ENCODE assay signal across 31 mouse cellular contexts in genomic region chr1:106742980-106743379, GRCm38 (mm10).
"Had no signal": no experiment of that assay in that cellular context is flagged by ENCODE, and none has a peak within 500 bp of the region (broad histone marks: within the 10 kb centered on the region; RNA-seq: fewer than 3 reads in every experiment).

No protein-coding gene starts in this region.

- DNase-seq: heart, postnatal 10 days; heart, postnatal 14 days; heart, postnatal 36 days; heart, postnatal 4 days; kidney, adult 11 months; kidney, adult 18-20 months; kidney, adult 2 months; kidney, adult 9 months; kidney, postnatal 10 days; kidney, postnatal 14 days; kidney, postnatal 25 days; kidney, postnatal 36 days; kidney, postnatal 4 days; layer of hippocampus, adult 9-11 months; layer of hippocampus, postnatal 36 days had no signal

- H3K4me1 ChIP-seq: heart, embryonic 10.5 days; heart, embryonic 12.5 days; heart, embryonic 13.5 days; heart, embryonic 15.5 days; hindbrain, embryonic 10.5 days; hindbrain, embryonic 12.5 days; hindbrain, embryonic 13.5 days; hindbrain, embryonic 15.5 days; intestine, embryonic 15.5 days; kidney, embryonic 15.5 days had no signal

- H3K4me3 ChIP-seq: heart, embryonic 10.5 days; heart, embryonic 12.5 days; heart, embryonic 13.5 days; heart, embryonic 15.5 days; hindbrain, embryonic 10.5 days; hindbrain, embryonic 12.5 days; hindbrain, embryonic 13.5 days; hindbrain, embryonic 15.5 days; intestine, embryonic 15.5 days; kidney, embryonic 15.5 days; layer of hippocampus, adult 2 months; left cerebral cortex, adult 2 months had no signal

- H3K4me2 ChIP-seq: heart, embryonic 11.5 days; heart, embryonic 12.5 days; heart, embryonic 13.5 days; heart, embryonic 15.5 days; hindbrain, embryonic 12.5 days; hindbrain, embryonic 13.5 days; hindbrain, embryonic 14.5 days; hindbrain, embryonic 15.5 days; intestine, embryonic 15.5 days; kidney, embryonic 15.5 days had no signal

- H3K27ac ChIP-seq: heart, embryonic 10.5 days; heart, embryonic 13.5 days; heart, embryonic 15.5 days; hindbrain, embryonic 10.5 days; hindbrain, embryonic 12.5 days; hindbrain, embryonic 13.5 days; hindbrain, embryonic 14.5 days; hindbrain, embryonic 15.5 days; hindbrain, postnatal 0 days; intestine, embryonic 15.5 days; kidney, embryonic 15.5 days; kidney, postnatal 0 days; layer of hippocampus, adult 2 months; left cerebral cortex, adult 2 months had no signal

- H3K27me3 ChIP-seq: heart, embryonic 12.5 days; heart, embryonic 13.5 days; heart, embryonic 15.5 days; hindbrain, embryonic 12.5 days; hindbrain, embryonic 13.5 days; hindbrain, embryonic 15.5 days; intestine, embryonic 15.5 days; kidney, embryonic 15.5 days had no signal

- H3K9me3 ChIP-seq: heart, embryonic 10.5 days; heart, embryonic 12.5 days; heart, embryonic 13.5 days; heart, embryonic 15.5 days; hindbrain, embryonic 10.5 days; hindbrain, embryonic 12.5 days; hindbrain, embryonic 13.5 days; hindbrain, embryonic 15.5 days; intestine, embryonic 15.5 days; kidney, embryonic 15.5 days had no signal

- H3K9ac ChIP-seq: heart, embryonic 12.5 days; heart, embryonic 13.5 days; heart, embryonic 15.5 days; hindbrain, embryonic 12.5 days; hindbrain, embryonic 13.5 days; hindbrain, embryonic 14.5 days; hindbrain, embryonic 15.5 days; intestine, embryonic 15.5 days; kidney, embryonic 15.5 days had no signal
